Mouse (Mus musculus): ENCODE measurements around the gene Dgcr2. TPM values are rescaled to one million over a fixed set of nuclear protein-coding genes. Genes with fewer than 3 reads are reported as not detected.

Gene Dgcr2
- polyA plus RNA-seq, 1 experiment from 2014 or later: 18.6 TPM

- H3K27me3 ChIP-seq: peaks cover 85% of the 10 kb centered on the region
- H3K27ac ChIP-seq: no peak overlapping the region
- no peaks in the 10 kb centered on the region for H3K9me3 ChIP-seq (replicated peaks)
- peaks cover 1% of the 10 kb centered on the region for H3K4me1 ChIP-seq (replicated peaks)
- H3K4me3 ChIP-seq (replicated peaks): no peak overlapping the region
- no peak overlapping the region for H3K9ac ChIP-seq
- H3K36me3 ChIP-seq: no peaks in the 10 kb centered on the region
- DNase-seq: no peak
- WGBS (ENCODE audit: insufficient replicate concordance): 21% methylated on average over 2 of the region's 2 CpGs
- H3K4me2 ChIP-seq: no peak overlapping the region
- no peak for ATAC-seq (ENCODE audit: low read depth)
Measured at GRCm38 (mm10) chr16:17828229-17828628, 70.1 kb downstream of the Dgcr2 start.

- H3K4me3 ChIP-seq (replicated peaks): no peak overlapping the region
- H3K9me3 ChIP-seq (replicated peaks): no peaks in the 10 kb centered on the region
- 50% methylated on average over 2 of the region's 2 CpGs for WGBS (ENCODE audit: insufficient replicate concordance)
- no peak overlapping the region for H3K27ac ChIP-seq
- H3K4me2 ChIP-seq: no peak overlapping the region
- H3K9ac ChIP-seq: no peak overlapping the region
- no peaks in the 10 kb centered on the region for H3K36me3 ChIP-seq
- ATAC-seq (ENCODE audit: low read depth) (no peak), DNase-seq (no peak)
- no peaks in the 10 kb centered on the region for H3K4me1 ChIP-seq (replicated peaks)
- H3K27me3 ChIP-seq: peaks cover 81% of the 10 kb centered on the region
Measured at GRCm38 (mm10) chr16:17826500-17826899, 71.9 kb downstream of the Dgcr2 start.

GRCm38 (mm10) chr16:17816528-17816927 is 81.8 kb downstream of the Dgcr2 start:
- DNase-seq (no peak), ATAC-seq (ENCODE audit: low read depth) (no peak)
- Histone ChIP-seq H3K36me3 (no peaks in the 10 kb centered on the region), H3K4me3 (replicated peaks) (no peak overlapping the region), H3K27ac (no peak overlapping the region), H3K9ac (no peak overlapping the region), H3K9me3 (replicated peaks) (no peaks in the 10 kb centered on the region), H3K27me3 (peaks cover 76% of the 10 kb centered on the region), H3K4me2 (no peak overlapping the region), H3K4me1 (replicated peaks) (peaks cover 15% of the 10 kb centered on the region)
- WGBS (ENCODE audit: insufficient replicate concordance): 73% methylated on average over 8 of the region's 8 CpGs

- Histone ChIP-seq H3K9ac (peak overlapping the region; percentile 64), H3K27ac (no peak overlapping the region), H3K4me1 (replicated peaks) (peaks cover 15% of the 10 kb centered on the region), H3K9me3 (replicated peaks) (no peaks in the 10 kb centered on the region), H3K4me2 (peak overlapping the region; percentile 75), H3K36me3 (no peaks in the 10 kb centered on the region), H3K27me3 (peaks cover 76% of the 10 kb centered on the region), H3K4me3 (replicated peaks) (peak overlapping the region; percentile 52)
- 3% methylated on average over 63 of the region's 63 CpGs for WGBS (ENCODE audit: insufficient replicate concordance)
- ATAC-seq (ENCODE audit: low read depth) (peak; percentile 83), DNase-seq (peak; percentile 58)
Measured at GRCm38 (mm10) chr16:17815411-17816402, 82.7 kb downstream of the Dgcr2 start.

- WGBS (ENCODE audit: insufficient replicate concordance): 53% methylated on average over 4 of the region's 4 CpGs
- H3K9me3 ChIP-seq (replicated peaks): no peaks in the 10 kb centered on the region
- DNase-seq (no peak), ATAC-seq (ENCODE audit: low read depth) (no peak)
- no peak overlapping the region for H3K4me3 ChIP-seq (replicated peaks)
- H3K36me3 ChIP-seq: no peaks in the 10 kb centered on the region
- H3K27me3 ChIP-seq: peaks cover 91% of the 10 kb centered on the region
- peaks cover 15% of the 10 kb centered on the region for H3K4me1 ChIP-seq (replicated peaks)
- no peak overlapping the region for H3K9ac ChIP-seq
- no peak overlapping the region for H3K4me2 ChIP-seq
- no peak overlapping the region for H3K27ac ChIP-seq
Measured at GRCm38 (mm10) chr16:17813173-17813572, 85.2 kb downstream of the Dgcr2 start.

GRCm38 (mm10) chr16:17812120-17812519 is 86.2 kb downstream of the Dgcr2 start:
- peaks cover 96% of the 10 kb centered on the region for H3K27me3 ChIP-seq
- H3K4me1 ChIP-seq (replicated peaks): peaks cover 24% of the 10 kb centered on the region
- no peak overlapping the region for H3K4me3 ChIP-seq (replicated peaks)
- no peaks in the 10 kb centered on the region for H3K36me3 ChIP-seq
- H3K9ac ChIP-seq: no peak overlapping the region
- H3K27ac ChIP-seq: no peak overlapping the region
- no peak overlapping the region for H3K4me2 ChIP-seq
- H3K9me3 ChIP-seq (replicated peaks): no peaks in the 10 kb centered on the region
- WGBS (ENCODE audit: insufficient replicate concordance): 2% methylated on average over 5 of the region's 5 CpGs
- ATAC-seq (ENCODE audit: low read depth) (no peak), DNase-seq (no peak)

- no peak for ATAC-seq (ENCODE audit: low read depth)
- no peak overlapping the region for H3K4me2 ChIP-seq
- peaks cover 26% of the 10 kb centered on the region for H3K4me1 ChIP-seq (replicated peaks)
- peaks cover 96% of the 10 kb centered on the region for H3K27me3 ChIP-seq
- no peaks in the 10 kb centered on the region for H3K9me3 ChIP-seq (replicated peaks)
- no peak overlapping the region for H3K9ac ChIP-seq
- 33% methylated on average over 7 of the region's 7 CpGs for whole genome bisulfite sequencing (ENCODE audit: insufficient replicate concordance)
- no peaks in the 10 kb centered on the region for H3K36me3 ChIP-seq
- DNase-seq: no peak
- H3K4me3 ChIP-seq (replicated peaks): no peak overlapping the region
- H3K27ac ChIP-seq: no peak overlapping the region
Measured at GRCm38 (mm10) chr16:17809711-17810110, 88.7 kb downstream of the Dgcr2 start.

- H3K4me1 ChIP-seq (replicated peaks): peaks cover 32% of the 10 kb centered on the region
- no peak overlapping the region for H3K4me3 ChIP-seq (replicated peaks)
- no peak overlapping the region for H3K27ac ChIP-seq
- no peaks in the 10 kb centered on the region for H3K9me3 ChIP-seq (replicated peaks)
- ATAC-seq (ENCODE audit: low read depth) (no peak), DNase-seq (no peak)
- H3K27me3 ChIP-seq: peaks cover 96% of the 10 kb centered on the region
- 59% methylated on average over 4 of the region's 4 CpGs for WGBS (ENCODE audit: insufficient replicate concordance)
- no peak overlapping the region for H3K4me2 ChIP-seq
- H3K36me3 ChIP-seq: no peaks in the 10 kb centered on the region
- H3K9ac ChIP-seq: no peak overlapping the region
Measured at GRCm38 (mm10) chr16:17809125-17809524, 89.2 kb downstream of the Dgcr2 start.

- ATAC-seq (ENCODE audit: low read depth) (peak; percentile 69), DNase-seq (peak; percentile 64)
- Histone ChIP-seq H3K36me3 (no peaks in the 10 kb centered on the region), H3K4me2 (peak overlapping the region; percentile 77), H3K9me3 (replicated peaks) (no peaks in the 10 kb centered on the region), H3K4me1 (replicated peaks) (peaks cover 48% of the 10 kb centered on the region), H3K4me3 (replicated peaks) (peak overlapping the region; percentile 56), H3K27ac (no peak overlapping the region), H3K27me3 (peaks cover 96% of the 10 kb centered on the region), H3K9ac (peak overlapping the region; percentile 66)
- WGBS (ENCODE audit: insufficient replicate concordance): 4% methylated on average over 73 of the region's 73 CpGs
Measured at GRCm38 (mm10) chr16:17807192-17808009, 91.0 kb downstream of the Dgcr2 start.

- H3K36me3 ChIP-seq: no peaks in the 10 kb centered on the region
- H3K4me3 ChIP-seq (replicated peaks): peak overlapping the region; percentile 56
- H3K27ac ChIP-seq: no peak overlapping the region
- no peaks in the 10 kb centered on the region for H3K9me3 ChIP-seq (replicated peaks)
- H3K9ac ChIP-seq: peak overlapping the region; percentile 66
- peaks cover 48% of the 10 kb centered on the region for H3K4me1 ChIP-seq (replicated peaks)
- WGBS (ENCODE audit: insufficient replicate concordance): 4% methylated on average over 50 of the region's 50 CpGs
- H3K27me3 ChIP-seq: peaks cover 98% of the 10 kb centered on the region
- DNase-seq (no peak), ATAC-seq (ENCODE audit: low read depth) (no peak)
- H3K4me2 ChIP-seq: peak overlapping the region; percentile 77
Measured at GRCm38 (mm10) chr16:17806581-17807191, 91.7 kb downstream of the Dgcr2 start.

- Histone ChIP-seq H3K4me3 (replicated peaks) (no peak overlapping the region), H3K27me3 (peaks cover 99% of the 10 kb centered on the region)
- ATAC-seq (ENCODE audit: low read depth): no peak
Measured at GRCm38 (mm10) chr16:17804982-17805381, 93.4 kb downstream of the Dgcr2 start.

More at GRCm38 (mm10) chr16:17804982-17805381, 93.4 kb downstream of the Dgcr2 start:
- Histone ChIP-seq H3K27ac (no peak overlapping the region), H3K36me3 (no peaks in the 10 kb centered on the region), H3K9me3 (replicated peaks) (no peaks in the 10 kb centered on the region), H3K4me2 (peak overlapping the region; percentile 63), H3K9ac (no peak overlapping the region), H3K4me1 (replicated peaks) (peaks cover 48% of the 10 kb centered on the region)
- DNase-seq: no peak
- 8% methylated on average over 7 of the region's 7 CpGs for WGBS (ENCODE audit: insufficient replicate concordance)
